Mouse (Mus musculus) spleen, adult 2 months (tissue): Measurements from ENCODE around the gene Spink2.

ENCODE experiments used
- CTCF ChIP-seq: fragments of 200-500 bp; IDR thresholded peaks from 2 replicates; pipeline ENCODE4 v1.5.1; 2011; ENCODE audit warnings: mild to moderate bottlenecking, inconsistent platforms; ENCODE audit not compliant: insufficient read depth, insufficient read length, insufficient replicate concordance; ENCODE audit errors: extremely low read depth
- POLR2A ChIP-seq: fragments of 200-500 bp; IDR thresholded peaks from 2 replicates; pipeline ENCODE4 v1.6.1; 2011; ENCODE audit warnings: low read depth, low read length, inconsistent platforms

- TF ChIP-seq CTCF (no peak), POLR2A (no peak)
Observed at GRCm38 (mm10) chr5:77254402-77254801, 43.1 kb upstream of the Spink2 start.
